Mouse (Mus musculus): ENCODE results near the gene Ipo11. TPM values are rescaled to one million over a fixed set of nuclear protein-coding genes. Genes with fewer than 3 reads are reported as not detected.
A peak's percentile ranks its signal among the peaks of the same experiment; 100 is the strongest.

Gene Ipo11
- polyA plus RNA-seq, 1 experiment, result 24.5 TPM

DNA sequence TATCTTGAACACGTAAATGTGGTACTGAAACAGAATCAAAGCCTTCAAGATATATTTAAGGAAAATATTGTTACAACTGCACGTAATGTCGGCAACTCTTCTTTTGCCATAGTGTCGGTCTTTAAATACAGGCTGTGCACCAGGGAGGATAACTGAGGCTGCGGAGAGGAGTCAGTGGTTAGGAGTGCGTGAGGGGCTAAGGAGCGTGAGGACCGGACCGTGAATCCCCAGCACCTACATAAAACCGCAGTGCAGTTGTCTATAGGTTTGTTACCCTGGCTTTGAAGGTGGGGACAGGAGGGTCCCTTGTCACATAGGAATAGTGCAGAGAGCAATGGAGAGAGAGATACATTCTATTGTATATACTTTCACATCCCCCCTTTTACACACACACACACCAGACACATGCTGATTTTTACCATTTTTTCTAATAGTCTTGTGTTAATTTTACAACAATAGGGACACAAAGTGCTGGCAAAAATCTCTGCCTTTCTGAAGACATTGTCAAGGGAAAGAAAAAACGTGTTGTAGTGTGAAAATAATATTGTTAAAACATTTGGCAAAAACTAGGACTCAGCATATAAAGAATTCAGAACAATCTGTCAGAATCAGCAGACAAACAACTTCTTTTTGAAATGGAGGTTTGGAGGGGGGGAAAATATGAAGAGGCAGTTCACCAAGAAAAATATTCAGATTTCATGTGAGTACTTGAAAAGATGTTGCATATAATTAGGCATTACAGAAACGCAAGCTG, 113.5 kb downstream of the Ipo11 start:
- 89% methylated on average over 12 of the region's 12 CpGs for WGBS
- Histone ChIP-seq H3K4me3 (replicated peaks; ENCODE audit: control insufficient read depth, low read depth, low read length) (no peak overlapping the region), H3K27ac (ENCODE audit: control insufficient read depth, insufficient read depth, low read depth, low read length, poor library complexity) (no peak overlapping the region), H3K4me1 (ENCODE audit: control insufficient read depth, insufficient read depth, low read length) (no peaks in the 10 kb centered on the region)
- TF ChIP-seq CTCF (IDR thresholded peaks at IDR 0.05; ENCODE audit: control insufficient read depth, insufficient read depth, low read length) (no peak), POLR2A (IDR thresholded peaks at IDR 0.05; ENCODE audit: borderline replicate concordance, control insufficient read depth, low read depth, low read length) (no peak)

- TF ChIP-seq POLR2A (IDR thresholded peaks at IDR 0.05; ENCODE audit: borderline replicate concordance, control insufficient read depth, low read depth, low read length) (no peak), CTCF (IDR thresholded peaks at IDR 0.05; ENCODE audit: control insufficient read depth, insufficient read depth, low read length) (no peak)
- no peaks in the 10 kb centered on the region for H3K4me1 ChIP-seq (ENCODE audit: control insufficient read depth, insufficient read depth, low read length)
- H3K4me3 ChIP-seq (replicated peaks; ENCODE audit: control insufficient read depth, low read depth, low read length), result no peak overlapping the region
- no peak overlapping the region for H3K27ac ChIP-seq (ENCODE audit: control insufficient read depth, insufficient read depth, low read depth, low read length, poor library complexity)
- 94% methylated on average over 2 of the region's 2 CpGs for WGBS
Observed at GRCm38 (mm10) chr13:106820149-106820548, 116.6 kb downstream of the Ipo11 start.

GRCm38 (mm10) chr13:106819749-106820148, 117.0 kb downstream of the Ipo11 start:
- no peak for TF ChIP-seq CTCF (IDR thresholded peaks at IDR 0.05; ENCODE audit: control insufficient read depth, insufficient read depth, low read length)
- no peak for TF ChIP-seq POLR2A (IDR thresholded peaks at IDR 0.05; ENCODE audit: borderline replicate concordance, control insufficient read depth, low read depth, low read length)

DNA sequence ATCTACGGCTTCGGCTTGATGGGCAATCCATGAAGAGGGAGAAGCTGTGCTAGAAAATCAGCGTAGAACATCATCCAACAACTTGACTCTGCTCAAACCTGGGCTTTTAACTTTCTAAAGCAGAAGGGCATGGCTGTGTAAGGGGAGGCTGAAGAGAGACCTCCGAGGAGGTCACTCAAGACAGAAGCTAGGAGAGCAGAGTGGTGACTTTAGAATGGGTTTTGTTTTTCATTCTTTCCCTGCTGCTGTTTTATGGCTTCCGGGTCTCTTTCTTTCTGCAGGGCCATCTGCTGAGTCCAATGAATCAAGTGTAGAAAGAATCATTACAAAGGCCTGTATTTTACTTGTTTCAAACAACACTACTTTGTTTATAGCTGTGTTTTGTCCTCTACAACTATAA, 119.7 kb downstream of the Ipo11 start:
- 82% methylated on average over 5 of the region's 5 CpGs for WGBS
- Histone ChIP-seq H3K4me1 (ENCODE audit: control insufficient read depth, insufficient read depth, low read length) (peaks cover 2% of the 10 kb centered on the region; the same call in 1 of the 2 replicates), H3K4me3 (replicated peaks; ENCODE audit: control insufficient read depth, low read depth, low read length) (no peak overlapping the region), H3K27ac (ENCODE audit: control insufficient read depth, insufficient read depth, low read depth, low read length, poor library complexity) (no peak overlapping the region)
- TF ChIP-seq CTCF (IDR thresholded peaks at IDR 0.05; ENCODE audit: control insufficient read depth, insufficient read depth, low read length), result no peak
- TF ChIP-seq POLR2A (IDR thresholded peaks at IDR 0.05; ENCODE audit: borderline replicate concordance, control insufficient read depth, low read depth, low read length), result no peak

More at GRCm38 (mm10) chr13:106819749-106820148, 117.0 kb downstream of the Ipo11 start:
- WGBS, result 93% methylated on average over 4 of the region's 4 CpGs
- Histone ChIP-seq H3K4me3 (replicated peaks; ENCODE audit: control insufficient read depth, low read depth, low read length) (no peak overlapping the region), H3K4me1 (ENCODE audit: control insufficient read depth, insufficient read depth, low read length) (no peaks in the 10 kb centered on the region), H3K27ac (ENCODE audit: control insufficient read depth, insufficient read depth, low read depth, low read length, poor library complexity) (no peak overlapping the region)

GRCm38 (mm10) chr13:106813519-106813918, 123.2 kb downstream of the Ipo11 start:
- H3K27ac ChIP-seq (ENCODE audit: control insufficient read depth, insufficient read depth, low read depth, low read length, poor library complexity), result peak overlapping the region; percentile 69
- H3K4me1 ChIP-seq (ENCODE audit: control insufficient read depth, insufficient read depth, low read length), result peaks cover 2% of the 10 kb centered on the region; the same call in 1 of the 2 replicates
- no peak for TF ChIP-seq CTCF (IDR thresholded peaks at IDR 0.05; ENCODE audit: control insufficient read depth, insufficient read depth, low read length)
- TF ChIP-seq POLR2A (IDR thresholded peaks at IDR 0.05; ENCODE audit: borderline replicate concordance, control insufficient read depth, low read depth, low read length), result no peak
- 12% methylated on average over 4 of the region's 4 CpGs for WGBS
- H3K4me3 ChIP-seq (replicated peaks; ENCODE audit: control insufficient read depth, low read depth, low read length), result peak overlapping the region; percentile 7

DNA sequence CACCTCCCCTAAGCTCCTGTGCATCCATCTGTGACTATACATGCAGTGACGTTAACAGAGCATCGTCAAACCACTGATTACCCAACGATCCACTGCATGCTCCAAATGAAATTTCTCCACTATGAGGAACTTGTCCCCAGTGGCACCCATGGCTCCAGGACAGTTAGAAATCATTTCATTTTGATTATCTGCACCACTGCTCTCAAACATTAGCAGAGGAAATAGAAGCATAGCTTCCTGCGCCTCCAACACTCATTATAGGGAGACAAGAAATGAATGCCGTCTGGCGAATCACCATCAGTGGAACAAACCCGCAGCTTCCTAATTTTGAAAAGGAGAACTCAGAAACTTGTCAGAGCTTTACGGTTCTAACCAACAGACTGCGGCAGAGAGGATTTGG, 123.7 kb downstream of the Ipo11 start:
- Histone ChIP-seq H3K27ac (ENCODE audit: control insufficient read depth, insufficient read depth, low read depth, low read length, poor library complexity) (peak overlapping the region; percentile 69; the same call in 1 of the 2 replicates), H3K4me1 (ENCODE audit: control insufficient read depth, insufficient read depth, low read length) (peaks cover 2% of the 10 kb centered on the region; the same call in 1 of the 2 replicates)

GRCm38 (mm10) chr13:106810156-106810555, 126.6 kb downstream of the Ipo11 start:
- no peak overlapping the region for H3K27ac ChIP-seq (ENCODE audit: control insufficient read depth, insufficient read depth, low read depth, low read length, poor library complexity)
- H3K4me3 ChIP-seq (replicated peaks; ENCODE audit: control insufficient read depth, low read depth, low read length), result no peak overlapping the region
- TF ChIP-seq POLR2A (IDR thresholded peaks at IDR 0.05; ENCODE audit: borderline replicate concordance, control insufficient read depth, low read depth, low read length), result no peak
- no peak for TF ChIP-seq CTCF (IDR thresholded peaks at IDR 0.05; ENCODE audit: control insufficient read depth, insufficient read depth, low read length)
- 88% methylated on average over 7 of the region's 7 CpGs for WGBS
- peaks cover 2% of the 10 kb centered on the region; the same call in 1 of the 2 replicates for H3K4me1 ChIP-seq (ENCODE audit: control insufficient read depth, insufficient read depth, low read length)

More for the DNA sequence above, 123.7 kb downstream of the Ipo11 start:
- WGBS, result 5% methylated on average over 9 of the region's 9 CpGs
- TF ChIP-seq POLR2A (IDR thresholded peaks at IDR 0.05; ENCODE audit: borderline replicate concordance, control insufficient read depth, low read depth, low read length) (no peak), CTCF (IDR thresholded peaks at IDR 0.05; ENCODE audit: control insufficient read depth, insufficient read depth, low read length) (no peak)
- H3K4me3 ChIP-seq (replicated peaks; ENCODE audit: control insufficient read depth, low read depth, low read length), result no peak overlapping the region

- WGBS, result 87% methylated on average over 6 of the region's 6 CpGs
- H3K4me1 ChIP-seq (ENCODE audit: control insufficient read depth, insufficient read depth, low read length), result peaks cover 2% of the 10 kb centered on the region; the same call in 1 of the 2 replicates
- no peak overlapping the region for H3K27ac ChIP-seq (ENCODE audit: control insufficient read depth, insufficient read depth, low read depth, low read length, poor library complexity)
- H3K4me3 ChIP-seq (replicated peaks; ENCODE audit: control insufficient read depth, low read depth, low read length), result no peak overlapping the region
- no peak for TF ChIP-seq CTCF (IDR thresholded peaks at IDR 0.05; ENCODE audit: control insufficient read depth, insufficient read depth, low read length)
- TF ChIP-seq POLR2A (IDR thresholded peaks at IDR 0.05; ENCODE audit: borderline replicate concordance, control insufficient read depth, low read depth, low read length), result no peak
Observed at GRCm38 (mm10) chr13:106808821-106809220, 127.9 kb downstream of the Ipo11 start.
